Mouse (Mus musculus): ENCODE results near the gene Smap2. TPM values are rescaled to one million over a fixed set of nuclear protein-coding genes. Genes with fewer than 3 reads are reported as not detected.

Smap2 gene
- polyA plus RNA-seq, 1 experiment = 28.1 TPM

DNA sequence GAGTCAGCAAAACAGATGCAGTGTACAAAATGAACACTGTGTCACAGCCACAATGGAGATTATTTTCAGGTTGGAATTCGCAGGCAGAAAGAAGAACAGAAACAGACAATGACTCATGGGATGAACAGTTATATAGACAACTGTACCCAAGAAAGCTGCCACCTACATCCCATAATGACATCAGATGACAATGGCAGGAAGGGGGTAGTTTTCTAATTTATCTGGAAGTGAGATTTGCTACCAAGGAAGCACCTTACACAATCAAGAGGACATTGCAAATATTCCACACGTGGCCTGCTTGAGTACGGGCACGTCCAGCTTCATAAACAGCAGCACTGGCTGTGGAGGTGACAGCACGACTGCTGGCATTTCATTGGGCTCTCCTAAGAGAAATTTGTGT is 7.9 kb downstream of the Smap2 start:
- WGBS = 78% methylated on average over 5 of the region's 5 CpGs
- Histone ChIP-seq H3K4me1 (ENCODE audit: control insufficient read depth, insufficient read depth, insufficient read length, low read length) (peaks cover 27% of the 10 kb centered on the region), H3K4me3 (ENCODE audit: low read depth, low read length) (no peak overlapping the region), H3K27me3 (ENCODE audit: control insufficient read depth, insufficient read depth, low read length) (no peaks in the 10 kb centered on the region), H3K27ac (ENCODE audit: insufficient read depth, low read depth, low read length) (no peak overlapping the region), H3K36me3 (ENCODE audit: control insufficient read depth, insufficient read depth, low read length) (no peaks in the 10 kb centered on the region)
- TF ChIP-seq POLR2A (IDR thresholded peaks at IDR 0.05; ENCODE audit: low read depth, low read length) = no peak
- no peak for TF ChIP-seq CTCF (IDR thresholded peaks at IDR 0.05; ENCODE audit: extremely low read depth, insufficient read length, insufficient replicate concordance, low read depth, low read length)

DNA sequence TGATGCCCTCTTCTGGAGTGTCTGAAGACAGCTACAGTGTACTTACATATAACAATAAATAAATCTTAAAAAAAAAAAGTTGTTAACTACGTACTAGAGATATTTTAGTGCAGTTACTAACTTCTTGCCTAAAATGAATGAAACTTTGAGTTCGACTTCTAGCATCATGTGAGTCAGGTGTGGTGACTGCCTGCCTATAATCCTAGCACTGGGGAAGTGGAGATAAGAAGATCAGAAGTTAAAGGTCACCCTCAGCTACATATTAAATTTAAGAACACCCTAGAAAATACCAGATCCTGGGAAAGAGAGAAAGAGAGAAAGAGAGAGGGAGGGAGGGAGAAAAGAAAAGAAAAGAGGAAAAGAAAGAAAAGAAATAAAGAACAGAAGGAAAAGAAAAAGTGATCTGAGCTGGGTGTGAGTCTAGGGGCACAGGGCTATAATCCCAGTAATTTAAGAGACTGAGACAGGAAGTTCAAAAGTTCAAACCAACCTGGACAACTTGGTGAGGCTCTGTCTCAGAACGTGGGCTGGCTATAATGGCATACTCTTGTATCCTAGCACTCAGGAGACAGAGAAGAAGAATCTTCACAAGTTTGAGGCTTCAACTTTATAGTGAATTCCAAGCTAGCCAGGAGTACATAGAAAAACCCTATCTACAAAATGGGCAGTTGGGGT is 8.8 kb downstream of the Smap2 start:
- TF ChIP-seq CTCF (IDR thresholded peaks at IDR 0.05; ENCODE audit: extremely low read depth, insufficient read length, insufficient replicate concordance, low read depth, low read length) = no peak
- no peak for TF ChIP-seq POLR2A (IDR thresholded peaks at IDR 0.05; ENCODE audit: low read depth, low read length)
- H3K4me1 ChIP-seq (ENCODE audit: control insufficient read depth, insufficient read depth, insufficient read length, low read length) = peaks cover 27% of the 10 kb centered on the region
- WGBS = 41% methylated on average over 3 of the region's 3 CpGs
- no peaks in the 10 kb centered on the region for H3K27me3 ChIP-seq (ENCODE audit: control insufficient read depth, insufficient read depth, low read length)
- H3K4me3 ChIP-seq (ENCODE audit: low read depth, low read length) = no peak overlapping the region
- no peak overlapping the region for H3K27ac ChIP-seq (ENCODE audit: insufficient read depth, low read depth, low read length)
- H3K36me3 ChIP-seq (ENCODE audit: control insufficient read depth, insufficient read depth, low read length) = no peaks in the 10 kb centered on the region

DNA sequence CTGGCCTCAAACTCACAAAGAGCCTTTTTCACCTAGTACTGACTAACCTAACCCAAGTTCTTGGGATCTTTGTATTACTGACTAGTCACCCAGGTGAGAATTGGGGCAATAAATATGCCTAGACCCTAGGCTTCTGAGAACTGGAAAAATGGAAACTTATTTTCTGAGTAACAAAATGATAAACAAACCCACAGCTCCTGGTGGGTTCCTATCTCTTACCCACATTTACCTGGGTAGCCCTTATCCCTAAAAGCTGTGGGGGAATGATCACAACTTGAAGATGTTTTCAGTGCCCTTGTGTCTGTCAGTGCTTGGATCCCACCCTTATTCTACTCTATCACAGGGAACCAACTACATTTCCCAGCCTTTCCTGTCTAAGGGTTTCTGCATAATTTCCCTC is 10.0 kb downstream of the Smap2 start:
- Histone ChIP-seq H3K4me3 (ENCODE audit: low read depth, low read length) (no peak overlapping the region), H3K4me1 (ENCODE audit: control insufficient read depth, insufficient read depth, insufficient read length, low read length) (peaks cover 24% of the 10 kb centered on the region), H3K36me3 (ENCODE audit: control insufficient read depth, insufficient read depth, low read length) (no peaks in the 10 kb centered on the region), H3K27ac (ENCODE audit: insufficient read depth, low read depth, low read length) (no peak overlapping the region), H3K27me3 (ENCODE audit: control insufficient read depth, insufficient read depth, low read length) (no peaks in the 10 kb centered on the region)
- TF ChIP-seq CTCF (IDR thresholded peaks at IDR 0.05; ENCODE audit: extremely low read depth, insufficient read length, insufficient replicate concordance, low read depth, low read length) (no peak), POLR2A (IDR thresholded peaks at IDR 0.05; ENCODE audit: low read depth, low read length) (no peak)

DNA sequence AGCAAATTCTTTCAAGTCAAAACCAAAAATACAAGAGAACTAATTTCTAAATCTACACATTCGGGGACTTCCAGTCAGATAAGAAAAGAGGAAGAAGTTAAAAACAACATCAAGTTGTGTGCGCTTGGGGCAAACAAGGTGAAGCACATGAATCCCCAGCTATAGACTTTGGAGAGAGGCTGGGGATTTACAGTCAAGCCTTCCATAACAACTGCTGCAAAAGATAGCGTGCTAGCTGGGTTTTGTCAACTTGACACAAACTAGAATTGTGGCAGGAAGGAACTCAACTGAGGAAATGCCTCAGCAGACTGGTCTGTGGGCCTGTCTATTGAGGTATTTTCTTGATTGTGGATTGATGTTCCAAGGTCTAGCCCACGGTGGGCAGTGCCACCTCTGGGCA is 12.4 kb downstream of the Smap2 start:
- no peaks in the 10 kb centered on the region for H3K27me3 ChIP-seq (ENCODE audit: control insufficient read depth, insufficient read depth, low read length)
- peaks cover 18% of the 10 kb centered on the region for H3K4me1 ChIP-seq (ENCODE audit: control insufficient read depth, insufficient read depth, insufficient read length, low read length)
- WGBS = 52% methylated on average over 4 of the region's 4 CpGs
- H3K27ac ChIP-seq (ENCODE audit: insufficient read depth, low read depth, low read length) = peak overlapping the region; percentile 57
- H3K36me3 ChIP-seq (ENCODE audit: control insufficient read depth, insufficient read depth, low read length) = no peaks in the 10 kb centered on the region
- TF ChIP-seq POLR2A (IDR thresholded peaks at IDR 0.05; ENCODE audit: low read depth, low read length) (no peak), CTCF (IDR thresholded peaks at IDR 0.05; ENCODE audit: extremely low read depth, insufficient read length, insufficient replicate concordance, low read depth, low read length) (no peak)
- no peak overlapping the region for H3K4me3 ChIP-seq (ENCODE audit: low read depth, low read length)

DNA sequence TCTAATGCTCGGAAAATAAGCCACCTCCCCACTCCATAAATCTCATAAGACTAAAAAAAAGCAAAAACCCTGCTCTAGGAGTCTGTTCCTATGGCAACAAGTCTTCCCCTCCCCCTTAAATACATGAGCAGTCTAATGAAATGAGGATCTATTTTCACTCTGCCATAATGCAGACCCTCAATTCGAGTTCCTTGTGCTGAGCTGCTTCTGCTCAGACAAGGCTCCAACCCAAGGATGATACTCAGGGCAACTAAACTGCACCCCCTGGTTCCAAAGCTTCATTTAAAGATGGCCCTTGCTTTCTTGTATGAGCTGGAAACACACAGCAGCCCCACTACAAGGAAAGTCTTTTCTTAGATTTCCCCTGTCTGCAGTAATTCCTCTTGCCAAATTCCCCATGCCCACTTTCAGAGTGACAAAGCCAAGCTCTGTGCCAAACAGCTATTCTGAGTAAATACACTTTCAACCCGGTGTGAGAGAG is 13.4 kb downstream of the Smap2 start:
- H3K27ac ChIP-seq (ENCODE audit: insufficient read depth, low read depth, low read length) = no peak overlapping the region

DNA sequence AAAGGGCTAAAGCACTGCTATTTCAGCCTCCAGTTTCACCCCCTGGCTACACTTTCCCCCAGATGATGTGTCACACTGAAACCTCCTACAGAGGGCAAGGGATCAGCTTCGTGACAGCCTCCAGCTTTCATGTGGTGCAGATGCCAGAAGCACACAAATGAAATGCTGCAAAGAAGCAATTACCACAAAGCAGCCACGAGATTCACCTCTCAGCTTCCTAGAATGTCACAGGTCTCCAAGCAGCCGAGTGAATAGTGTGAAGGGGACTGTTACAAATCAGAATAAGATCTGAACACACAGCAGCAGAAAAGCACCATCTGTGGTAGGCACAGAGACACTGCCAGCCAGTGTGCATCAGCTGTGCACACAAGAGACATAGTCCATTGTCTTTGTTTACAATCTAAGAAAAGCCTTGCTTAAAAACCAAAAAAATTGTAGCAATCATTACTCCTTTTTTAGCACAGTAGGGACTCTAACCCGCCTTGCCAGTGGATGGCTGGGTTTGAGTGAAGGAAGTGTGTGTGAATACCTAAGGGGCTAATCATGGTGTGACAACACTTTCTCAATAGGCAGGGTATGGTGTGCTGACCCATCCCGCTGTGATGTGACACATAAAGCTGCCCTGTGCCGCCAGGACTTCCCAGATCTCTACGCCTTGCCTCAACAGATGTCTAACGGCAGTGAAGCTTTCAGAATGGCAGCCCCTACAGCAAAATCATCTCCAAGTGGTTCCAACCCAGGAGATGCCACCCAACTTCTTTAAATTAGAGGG is 14.5 kb downstream of the Smap2 start:
- WGBS = 67% methylated on average over 8 of the region's 8 CpGs
- no peak overlapping the region for H3K4me3 ChIP-seq (ENCODE audit: low read depth, low read length)
- no peak overlapping the region for H3K27ac ChIP-seq (ENCODE audit: insufficient read depth, low read depth, low read length)
- no peaks in the 10 kb centered on the region for H3K27me3 ChIP-seq (ENCODE audit: control insufficient read depth, insufficient read depth, low read length)
- no peaks in the 10 kb centered on the region for H3K36me3 ChIP-seq (ENCODE audit: control insufficient read depth, insufficient read depth, low read length)
- H3K4me1 ChIP-seq (ENCODE audit: control insufficient read depth, insufficient read depth, insufficient read length, low read length) = peaks cover 10% of the 10 kb centered on the region
- TF ChIP-seq CTCF (IDR thresholded peaks at IDR 0.05; ENCODE audit: extremely low read depth, insufficient read length, insufficient replicate concordance, low read depth, low read length) (no peak), POLR2A (IDR thresholded peaks at IDR 0.05; ENCODE audit: low read depth, low read length) (no peak)

More for the DNA sequence above, 13.4 kb downstream of the Smap2 start:
- no peaks in the 10 kb centered on the region for H3K36me3 ChIP-seq (ENCODE audit: control insufficient read depth, insufficient read depth, low read length)
- no peak for TF ChIP-seq CTCF (IDR thresholded peaks at IDR 0.05; ENCODE audit: extremely low read depth, insufficient read length, insufficient replicate concordance, low read depth, low read length)
- 48% methylated on average over 3 of the region's 3 CpGs for WGBS
- peaks cover 14% of the 10 kb centered on the region for H3K4me1 ChIP-seq (ENCODE audit: control insufficient read depth, insufficient read depth, insufficient read length, low read length)
- no peak overlapping the region for H3K4me3 ChIP-seq (ENCODE audit: low read depth, low read length)
- H3K27me3 ChIP-seq (ENCODE audit: control insufficient read depth, insufficient read depth, low read length) = no peaks in the 10 kb centered on the region

DNA sequence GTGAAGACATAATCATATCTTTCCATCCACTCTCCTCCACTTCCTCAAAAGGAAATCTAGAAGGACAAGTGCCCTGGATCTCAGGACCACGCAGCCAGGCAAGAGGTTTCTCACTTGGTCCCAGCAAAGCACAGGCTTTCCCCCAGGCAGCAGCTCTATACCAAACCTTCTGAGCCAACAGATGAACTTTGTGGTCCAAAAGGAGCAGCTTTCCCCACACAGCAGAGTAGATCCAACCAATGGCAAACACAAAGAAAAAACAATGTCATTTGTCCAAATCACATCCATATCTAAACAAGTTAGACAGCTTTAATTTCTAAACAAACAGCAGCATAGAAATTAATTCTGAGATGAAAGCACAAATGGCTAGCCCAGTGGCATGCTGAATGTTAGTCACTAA is 15.4 kb downstream of the Smap2 start:
- H3K4me3 ChIP-seq (ENCODE audit: low read depth, low read length) = no peak overlapping the region
- TF ChIP-seq POLR2A (IDR thresholded peaks at IDR 0.05; ENCODE audit: low read depth, low read length) (no peak), CTCF (IDR thresholded peaks at IDR 0.05; ENCODE audit: extremely low read depth, insufficient read length, insufficient replicate concordance, low read depth, low read length) (no peak)
- no peak overlapping the region for H3K27ac ChIP-seq (ENCODE audit: insufficient read depth, low read depth, low read length)
- WGBS = 68% methylated on average over 1 of the region's 1 CpGs
- H3K36me3 ChIP-seq (ENCODE audit: control insufficient read depth, insufficient read depth, low read length) = no peaks in the 10 kb centered on the region
- H3K4me1 ChIP-seq (ENCODE audit: control insufficient read depth, insufficient read depth, insufficient read length, low read length) = peaks cover 6% of the 10 kb centered on the region
- H3K27me3 ChIP-seq (ENCODE audit: control insufficient read depth, insufficient read depth, low read length) = no peaks in the 10 kb centered on the region

All from small intestine, adult 2 months (tissue).